Mouse (Mus musculus): ENCODE results near the gene Poldip2. TPM values are rescaled to one million over a fixed set of nuclear protein-coding genes. Genes with fewer than 3 reads are reported as not detected.
A peak's percentile ranks its signal among the peaks of the same experiment; 100 is the strongest.

Poldip2 gene
- polyA plus RNA-seq, 1 experiment = 113 TPM

GRCm38 (mm10) chr11:78571854-78572253 is 59.9 kb downstream of the Poldip2 start:
- TF ChIP-seq POLR2A (IDR thresholded peaks at IDR 0.05; ENCODE audit: extremely low read depth, insufficient read depth, low read length) (no peak), CTCF (IDR thresholded peaks at IDR 0.05; ENCODE audit: extremely low read depth, insufficient read depth, low read length) (no peak)
- Histone ChIP-seq H3K4me1 (ENCODE audit: control insufficient read depth, insufficient read depth, low read length) (peaks cover 7% of the 10 kb centered on the region), H3K27ac (ENCODE audit: insufficient read depth, low read length) (peak overlapping the region; percentile 89), H3K4me3 (ENCODE audit: insufficient read depth, low read length) (no peak overlapping the region)

Other genes with a start within 250 kb of the Poldip2 start
- gene BC030499, start 221.4 kb upstream of the Poldip2 start, polyA plus RNA-seq (2012; rRNA removed) = 31.8 and 39.1 TPM in 2 replicates
- gene Spag5, start 210.7 kb upstream of the Poldip2 start, polyA plus RNA-seq (2012; rRNA removed) = 29.6 and 35.1 TPM in 2 replicates
- 1,609 and 1,659 TPM in 2 replicates for gene Aldoc, start 189.2 kb upstream of the Poldip2 start, polyA plus RNA-seq (2012; rRNA removed)
- gene Pigs, start 183.8 kb upstream of the Poldip2 start, polyA plus RNA-seq (2012; rRNA removed) = 69.3 and 77.3 TPM in 2 replicates
- 65.3 and 68.4 TPM in 2 replicates for gene Unc119, start 168.7 kb upstream of the Poldip2 start, polyA plus RNA-seq (2012; rRNA removed)
- 0.02 TPM in 2 replicates for gene Foxn1, start 125.6 kb upstream of the Poldip2 start, polyA plus RNA-seq (2012; rRNA removed)
- gene Slc13a2, start 90.0 kb upstream of the Poldip2 start, polyA plus RNA-seq (2012; rRNA removed) = 0.04 TPM in 1 of 2 replicates, not detected in the other
- 13.6 and 14.7 TPM in 2 replicates for gene Slc46a1, start 46.5 kb upstream of the Poldip2 start, polyA plus RNA-seq (2012; rRNA removed)
- 26.2 and 27.0 TPM in 2 replicates for gene Sarm1, start 14.4 kb upstream of the Poldip2 start, polyA plus RNA-seq (2012; rRNA removed)
- gene Vtn, start 13.1 kb upstream of the Poldip2 start, polyA plus RNA-seq (2012; rRNA removed) = 159 and 182 TPM in 2 replicates
- 3.3 and 4.3 TPM in 2 replicates for gene Sebox, start 8.7 kb upstream of the Poldip2 start, polyA plus RNA-seq (2012; rRNA removed)
- gene Tmem199, start within 50 bp of the Poldip2 start, polyA plus RNA-seq (2012; rRNA removed) = 57.8 and 62.4 TPM in 2 replicates
- gene Tnfaip1, start 24.1 kb downstream of the Poldip2 start, polyA plus RNA-seq (2012; rRNA removed) = 38.2 and 38.9 TPM in 2 replicates
- gene Ift20, start 24.2 kb downstream of the Poldip2 start, polyA plus RNA-seq (2012; rRNA removed) = 100 and 101 TPM in 2 replicates
- gene Tmem97, start 38.6 kb downstream of the Poldip2 start, polyA plus RNA-seq (2012; rRNA removed) = 17.8 and 20.8 TPM in 2 replicates
- 70.3 and 71.3 TPM in 2 replicates for gene Nlk, start 185.2 kb downstream of the Poldip2 start, polyA plus RNA-seq (2012; rRNA removed)
- 27.6 and 31.7 TPM in 2 replicates for gene Ccnq, start 239.5 kb downstream of the Poldip2 start, polyA plus RNA-seq (2012; rRNA removed)

Measured in cortical plate, adult 2 months (tissue).